Mouse (Mus musculus) testis, postnatal 14 days (tissue): Measurements from ENCODE around the gene Gm44790.

Source experiments
- DNase-seq: peaks from one replicate; pipeline ENCODE4 v3.0.0; 2021; ENCODE audit warnings: low spot score

The Gm44790 gene

GRCm38 (mm10) chr6:86404100-86404861, 22.2 kb upstream of the Gm44790 start, which contains the start of gene Tia1:
Gene Tia1 (plus strand): TSS chr6:86404219.
- peak; percentile 99 for DNase-seq

- no peak for DNase-seq
Observed at GRCm38 (mm10) chr6:86404996-86405395, 21.5 kb upstream of the Gm44790 start.

GRCm38 (mm10) chr6:86406306-86406705, 20.2 kb upstream of the Gm44790 start:
- no peak for DNase-seq

GRCm38 (mm10) chr6:86418711-86419110, 7.7 kb upstream of the Gm44790 start:
- DNase-seq = no peak

GRCm38 (mm10) chr6:86419239-86419638, 7.2 kb upstream of the Gm44790 start:
- no peak for DNase-seq

- no peak for DNase-seq
Observed at GRCm38 (mm10) chr6:86420491-86420890, 6.0 kb upstream of the Gm44790 start.

- DNase-seq = no peak
Observed at GRCm38 (mm10) chr6:86431531-86431930, 5.1 kb downstream of the Gm44790 start.

GRCm38 (mm10) chr6:86433696-86434095, 7.2 kb downstream of the Gm44790 start:
- no peak for DNase-seq

GRCm38 (mm10) chr6:86437711-86438110, 11.3 kb downstream of the Gm44790 start:
- peak; percentile 44 for DNase-seq

GRCm38 (mm10) chr6:86438272-86439118, 12.0 kb downstream of the Gm44790 start, which contains the start of gene C87436:
Gene C87436 (plus strand): TSS chr6:86438374.
- DNase-seq = peak; percentile 94

GRCm38 (mm10) chr6:86439119-86439496, 12.7 kb downstream of the Gm44790 start:
- DNase-seq = no peak

- DNase-seq = no peak
Observed at GRCm38 (mm10) chr6:86439531-86439930, 13.1 kb downstream of the Gm44790 start.

GRCm38 (mm10) chr6:86441571-86441970, 15.1 kb downstream of the Gm44790 start:
- DNase-seq = no peak

GRCm38 (mm10) chr6:86445551-86445950, 19.1 kb downstream of the Gm44790 start:
- no peak for DNase-seq

- no peak for DNase-seq
Observed at GRCm38 (mm10) chr6:86446927-86447568, 20.6 kb downstream of the Gm44790 start.

- DNase-seq = no peak
Observed at GRCm38 (mm10) chr6:86456727-86457126, 30.3 kb downstream of the Gm44790 start.

- DNase-seq = no peak
Observed at GRCm38 (mm10) chr6:86463079-86463478, 36.6 kb downstream of the Gm44790 start.

GRCm38 (mm10) chr6:86471317-86471716, 44.9 kb downstream of the Gm44790 start:
- DNase-seq = no peak

- DNase-seq = no peak
Observed at GRCm38 (mm10) chr6:86471760-86472099, 45.3 kb downstream of the Gm44790 start.

- peak; percentile 99 for DNase-seq
Observed at GRCm38 (mm10) chr6:86472100-86472955, 45.9 kb downstream of the Gm44790 start.

- DNase-seq = no peak
Observed at GRCm38 (mm10) chr6:86473077-86473476, 46.6 kb downstream of the Gm44790 start.

- DNase-seq = no peak
Observed at GRCm38 (mm10) chr6:86474072-86474471, 47.6 kb downstream of the Gm44790 start.
